Mouse (Mus musculus) c-Kit-positive CD71-positive TER-119-positive erythroid progenitor cells, embryonic 14.5 days (primary cell): Measurements from ENCODE around the gene Kcnip1.
A peak's percentile ranks its signal among the peaks of the same experiment; 100 is the strongest.

ENCODE experiments used
- DNase-seq: peaks from one replicate; pipeline ENCODE4 v3.0.0-alpha.2; 2013; ENCODE audit warnings: low spot score

The Kcnip1 gene

DNA sequence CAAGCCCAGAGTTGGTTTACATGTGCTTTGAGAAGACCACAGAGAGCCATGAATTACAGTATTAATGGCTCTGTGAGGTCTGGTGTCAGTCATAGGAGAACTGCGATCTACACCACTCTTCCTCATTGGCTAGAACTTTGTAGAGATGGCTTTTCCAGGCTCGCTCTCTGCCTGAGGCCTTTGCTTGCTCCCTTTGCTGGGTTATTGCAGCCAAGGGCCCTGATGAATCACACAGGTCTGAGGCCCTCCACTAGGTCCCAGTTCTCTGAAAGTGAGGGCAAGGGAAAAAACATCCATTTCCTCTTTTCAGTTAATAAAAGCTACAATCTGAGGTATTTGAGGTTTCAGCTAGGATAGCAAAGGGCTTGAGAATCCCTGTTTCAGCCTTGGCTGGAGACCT, 329.4 kb downstream of the Kcnip1 start:
- no peak for DNase-seq

DNA sequence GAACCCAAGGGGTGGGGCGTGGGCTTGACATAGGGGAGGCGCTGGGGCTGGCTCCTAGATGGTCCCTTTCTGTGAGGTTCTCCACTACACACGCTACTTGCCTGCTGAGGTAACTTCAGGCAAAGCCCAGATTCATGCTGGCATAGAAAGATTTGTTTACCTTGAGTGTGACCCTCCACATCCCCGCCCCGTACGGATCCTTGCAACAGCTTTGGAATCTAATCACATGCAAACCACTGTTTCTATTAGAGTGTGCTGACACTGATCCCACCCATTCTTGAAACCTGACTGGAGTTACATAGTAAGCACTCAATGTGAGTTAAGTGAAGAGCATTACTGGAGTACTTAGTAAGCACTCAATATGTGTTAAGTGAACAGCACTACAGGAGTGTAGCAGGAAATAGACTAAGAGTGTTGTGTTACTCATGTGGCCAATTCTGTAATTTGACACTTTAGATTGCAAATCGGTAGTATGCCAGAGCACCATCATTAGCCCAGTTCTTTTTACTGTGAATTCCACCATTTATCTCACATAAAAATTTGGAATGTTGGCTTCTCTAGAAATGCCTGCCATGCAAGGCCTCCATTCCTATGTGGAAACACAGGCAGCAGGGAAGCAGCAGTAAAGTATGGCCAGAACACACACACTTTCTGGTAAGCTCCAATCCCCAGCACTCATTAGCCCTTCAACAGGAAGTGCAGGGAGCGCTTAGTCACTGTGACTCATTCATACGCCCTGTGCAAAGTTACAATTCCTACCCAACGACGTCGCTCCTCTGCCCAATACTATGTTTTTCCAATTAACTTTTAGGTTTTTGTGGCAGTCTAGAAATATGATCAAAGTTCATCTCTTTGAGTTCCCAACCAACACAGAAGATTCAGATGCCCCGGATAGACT, 332.7 kb downstream of the Kcnip1 start:
- no peak for DNase-seq

DNA sequence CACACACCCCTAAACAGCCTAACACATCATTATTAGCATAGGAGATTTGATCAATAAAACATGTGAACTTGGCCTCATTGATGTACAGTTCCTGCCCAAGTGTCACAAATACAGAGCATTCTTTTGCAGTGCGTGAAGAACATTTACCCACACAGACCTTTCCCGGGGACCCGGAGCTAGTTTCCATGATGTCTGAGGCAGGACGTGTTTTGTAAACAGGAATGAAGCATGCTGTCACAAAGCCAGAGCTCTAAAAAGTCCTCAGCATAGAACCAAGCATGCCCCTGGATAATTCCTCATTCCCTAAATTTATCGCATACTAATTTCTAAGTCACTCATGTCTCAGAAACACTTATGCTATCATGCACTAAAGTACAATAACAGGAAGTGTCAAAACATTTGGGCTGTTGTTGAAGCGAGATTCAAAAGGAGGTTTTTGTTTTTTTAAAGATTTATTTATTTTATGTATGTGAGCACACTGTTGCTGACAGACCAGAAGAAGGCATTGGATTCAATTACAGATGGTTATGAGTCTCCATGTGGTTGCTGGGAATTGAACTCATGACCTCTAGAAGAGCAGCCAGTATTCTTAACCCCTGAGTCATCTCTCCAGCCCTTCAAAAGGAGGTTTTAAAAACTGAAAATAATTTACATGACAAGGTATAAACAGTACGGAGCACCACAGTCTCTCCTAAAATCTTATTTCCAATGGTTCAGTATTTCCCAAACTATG, 336.9 kb downstream of the Kcnip1 start:
- DNase-seq, result no peak

DNA sequence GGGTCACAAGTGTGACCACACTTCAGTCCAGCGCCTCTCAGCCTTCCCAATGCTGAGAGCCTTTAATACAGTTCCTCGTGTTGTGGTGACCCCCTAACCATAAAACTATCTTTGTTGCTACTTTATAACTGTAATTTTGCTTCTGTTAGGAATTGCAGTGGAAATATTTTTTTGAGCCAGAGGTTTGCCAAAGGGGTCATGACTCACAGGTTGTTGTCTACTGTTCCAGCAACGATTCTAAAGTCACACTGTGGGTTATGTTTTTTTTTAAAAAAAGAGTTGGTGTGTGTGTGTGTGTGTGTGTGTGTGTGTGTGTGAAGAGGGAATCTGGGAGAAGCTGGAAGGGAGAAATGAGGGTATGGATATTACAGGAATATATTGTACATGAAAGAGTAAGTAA, 337.7 kb downstream of the Kcnip1 start:
- DNase-seq, result no peak

DNA sequence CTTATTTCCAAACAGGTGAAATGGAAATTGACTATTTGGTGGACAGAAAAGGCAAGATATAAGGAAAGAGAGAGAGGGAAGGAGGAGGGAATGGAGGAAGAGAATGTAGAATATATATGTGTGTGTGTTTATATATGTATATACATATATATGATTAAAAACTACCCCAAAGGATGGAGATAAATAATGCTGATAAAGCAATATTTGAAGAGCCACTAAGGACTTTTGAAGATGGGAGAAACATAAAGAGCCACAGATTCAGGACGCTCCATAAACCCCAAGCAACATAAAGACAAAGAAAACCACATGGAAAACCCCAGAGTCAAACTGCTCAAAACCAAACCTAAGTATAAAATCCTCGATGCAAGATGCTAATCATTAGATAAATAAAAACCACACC, 338.5 kb downstream of the Kcnip1 start:
- no peak for DNase-seq

DNA sequence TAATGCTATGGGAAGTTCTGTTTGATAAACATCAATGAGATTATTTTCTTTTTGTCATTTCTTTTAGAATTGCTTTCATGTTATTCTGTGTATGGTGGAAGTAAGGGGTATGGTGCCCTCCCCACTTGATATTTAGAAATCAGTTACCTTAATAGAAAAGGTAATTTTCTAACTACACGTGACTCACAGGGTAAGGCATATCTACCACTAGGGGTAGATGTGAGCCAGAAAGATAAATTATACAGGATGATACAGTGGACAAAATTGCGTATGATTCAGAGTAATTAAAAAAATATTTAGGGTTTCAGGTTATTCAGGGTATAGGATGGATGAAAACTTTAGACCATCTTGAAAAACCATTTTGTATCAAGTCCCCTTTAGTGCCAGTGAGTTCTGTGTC, 343.6 kb downstream of the Kcnip1 start:
- DNase-seq, result no peak

DNA sequence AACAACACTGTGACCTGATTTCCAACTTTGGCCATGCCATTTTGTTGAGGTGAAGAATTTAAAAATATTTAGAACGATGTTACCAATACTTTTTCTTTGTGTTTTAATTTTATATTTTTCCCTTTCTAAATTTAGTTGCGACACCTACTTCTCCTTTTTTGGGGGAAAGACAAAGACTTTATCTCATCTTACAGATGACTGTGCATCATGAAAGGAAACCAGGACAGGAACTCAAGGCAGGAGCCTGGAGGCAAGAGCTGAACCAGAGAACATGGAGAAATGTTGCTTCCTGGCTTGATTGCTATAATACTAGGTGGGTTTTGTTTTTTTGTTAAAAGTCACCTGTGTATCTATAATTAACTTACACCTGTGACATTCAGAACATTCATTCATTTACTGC, 355.8 kb downstream of the Kcnip1 start:
- DNase-seq, result no peak

DNA sequence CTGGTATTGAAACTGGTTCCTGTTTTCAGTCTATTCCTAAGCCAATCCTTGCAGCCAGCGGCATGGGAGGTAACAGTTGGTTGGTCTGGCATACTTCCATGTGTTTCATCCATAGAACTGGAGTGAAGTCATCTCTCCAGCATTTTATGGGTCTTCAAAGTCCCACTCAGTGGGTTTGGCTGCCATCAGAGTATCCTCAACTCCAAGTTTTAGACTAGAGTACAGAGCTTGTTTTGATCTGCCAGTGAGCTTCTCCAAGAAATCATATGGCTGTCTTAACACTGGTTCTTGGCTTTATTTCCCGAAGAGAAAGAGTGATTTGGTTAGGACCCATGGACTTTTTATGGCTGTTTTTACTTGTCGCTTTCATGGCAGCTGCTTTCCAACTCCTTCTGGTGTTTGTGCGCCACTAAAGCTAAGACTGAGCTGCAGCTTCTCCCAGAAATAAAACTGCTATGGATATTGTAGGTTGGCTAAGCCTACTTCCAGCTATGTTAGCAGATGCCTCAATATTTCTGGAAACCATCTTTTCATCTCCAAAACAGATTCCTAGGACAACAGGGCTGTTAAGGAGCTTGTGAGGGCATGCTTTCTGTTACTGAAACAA, 365.7 kb downstream of the Kcnip1 start:
- DNase-seq, result no peak

DNA sequence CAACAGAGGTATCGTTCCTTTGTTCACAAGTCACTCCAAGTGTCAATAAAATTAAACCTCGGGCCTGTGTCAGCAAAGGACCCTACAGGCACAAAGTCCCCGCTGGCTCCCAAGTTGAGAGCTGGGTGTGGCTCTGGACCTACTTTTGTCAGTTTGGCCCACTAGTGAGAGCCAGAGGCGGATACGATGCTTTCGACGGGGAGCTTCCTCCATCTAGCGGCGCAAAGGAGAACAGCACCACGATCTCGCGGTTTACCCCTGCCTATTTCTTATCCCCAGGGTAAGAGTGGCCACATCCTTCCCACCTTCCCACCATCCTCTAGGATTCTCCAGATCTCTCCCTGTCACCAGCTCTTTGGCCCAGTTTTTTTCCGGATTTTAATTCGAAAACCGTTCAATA, 378.7 kb downstream of the Kcnip1 start:
- peak; percentile 20 for DNase-seq

DNA sequence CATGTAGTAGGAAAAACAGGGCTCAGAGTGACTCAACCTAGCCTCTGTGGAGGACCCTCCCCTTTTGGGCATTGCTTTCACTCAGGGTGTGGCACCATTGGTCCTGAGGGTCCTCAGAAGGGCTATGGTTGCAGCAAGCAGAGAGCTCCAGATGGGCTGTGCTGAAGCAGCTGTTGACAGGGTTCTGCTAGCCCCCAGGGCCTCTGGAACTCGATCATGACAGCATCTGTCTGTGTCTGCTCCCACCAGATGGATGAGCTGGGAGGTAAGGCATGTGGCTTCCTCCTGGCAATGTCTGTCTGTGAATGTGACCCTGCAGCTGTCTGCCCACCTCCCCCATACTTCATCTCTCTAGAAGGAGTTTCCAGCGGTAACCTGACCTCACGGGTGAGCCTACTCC, 385.2 kb downstream of the Kcnip1 start:
- DNase-seq, result no peak

DNA sequence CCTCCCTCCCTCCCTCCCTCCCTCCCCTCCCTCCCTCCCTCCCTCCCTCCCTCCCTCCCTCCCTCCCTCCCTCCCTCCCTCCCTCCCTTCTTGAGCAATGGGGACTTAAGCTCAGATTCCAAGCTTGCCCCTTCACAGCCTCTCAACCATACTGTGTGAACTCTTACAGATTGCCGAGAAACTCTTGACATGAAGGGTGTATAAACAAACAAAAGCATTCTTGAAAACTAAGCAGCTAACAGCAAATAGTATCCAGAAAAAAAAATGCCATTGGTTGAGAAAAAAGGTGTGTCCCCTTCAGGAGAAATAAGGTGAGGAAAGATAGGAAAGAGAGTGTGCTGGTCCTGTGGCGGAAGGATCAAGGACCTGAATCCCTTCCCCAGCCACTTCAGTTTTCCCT, 389.8 kb downstream of the Kcnip1 start:
- no peak for DNase-seq

DNA sequence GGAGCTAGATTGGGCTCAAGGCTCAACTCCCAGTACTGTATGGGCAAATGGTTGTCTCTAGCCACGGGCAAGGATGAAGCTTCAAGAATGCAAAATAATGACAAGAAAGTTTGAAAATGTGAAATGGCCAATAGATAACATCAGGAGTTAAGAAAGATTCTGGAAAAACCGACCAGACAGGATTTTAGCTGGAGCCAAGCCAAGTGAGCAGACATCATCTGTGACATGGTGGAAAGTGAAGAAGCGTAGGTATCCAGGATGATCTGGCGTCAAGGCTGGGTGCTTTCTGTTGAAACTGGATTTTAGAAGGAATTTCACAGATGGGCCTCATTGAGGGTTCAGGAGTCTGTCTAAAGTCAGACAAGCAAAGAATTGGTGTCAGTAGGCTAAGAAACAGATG, 394.0 kb downstream of the Kcnip1 start, which contains the start of gene D130052B06Rik:
D130052B06Rik (plus strand) TSS at position 317 of the 400 bp plus-strand sequence.
- DNase-seq, result no peak

DNA sequence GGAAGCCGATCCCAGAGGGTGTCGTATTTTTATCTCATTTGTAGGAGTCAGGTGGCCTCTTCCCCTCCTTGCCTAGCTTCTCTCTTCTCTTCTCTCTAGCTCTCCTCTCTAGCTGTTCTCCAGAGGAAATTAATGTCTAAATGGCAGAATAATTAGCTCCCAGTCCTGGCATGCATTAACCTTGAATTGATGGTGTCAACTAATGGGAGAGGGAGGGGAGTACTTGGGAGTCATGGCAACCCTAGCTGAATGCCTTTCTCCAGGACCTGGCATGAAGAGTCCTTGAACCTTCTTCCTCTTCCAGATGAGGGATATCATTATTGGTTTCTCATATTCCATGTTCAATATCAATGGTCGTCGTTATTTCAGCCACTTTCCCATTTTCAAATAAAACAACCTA, 396.3 kb downstream of the Kcnip1 start:
- DNase-seq, result no peak

DNA sequence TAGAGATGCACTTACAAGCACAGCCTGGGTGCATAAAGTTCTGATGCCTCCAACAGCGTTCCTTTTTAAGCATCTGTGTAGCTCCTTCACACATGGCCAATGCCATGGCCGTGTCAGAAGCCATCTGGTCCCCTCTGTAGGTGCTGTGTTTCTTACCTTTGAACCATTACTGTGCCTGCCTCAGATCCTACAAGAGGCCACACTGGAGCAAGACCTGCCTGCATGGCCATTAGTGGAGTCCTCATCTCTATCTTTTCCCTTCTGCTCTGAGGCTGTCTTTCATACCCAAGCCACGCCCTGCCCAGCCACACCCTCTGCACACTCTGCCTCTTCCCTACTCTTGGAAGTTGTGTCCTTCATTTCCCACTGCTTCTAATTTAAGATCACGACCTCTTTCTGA, 400.1 kb downstream of the Kcnip1 start:
- DNase-seq, result no peak

DNA sequence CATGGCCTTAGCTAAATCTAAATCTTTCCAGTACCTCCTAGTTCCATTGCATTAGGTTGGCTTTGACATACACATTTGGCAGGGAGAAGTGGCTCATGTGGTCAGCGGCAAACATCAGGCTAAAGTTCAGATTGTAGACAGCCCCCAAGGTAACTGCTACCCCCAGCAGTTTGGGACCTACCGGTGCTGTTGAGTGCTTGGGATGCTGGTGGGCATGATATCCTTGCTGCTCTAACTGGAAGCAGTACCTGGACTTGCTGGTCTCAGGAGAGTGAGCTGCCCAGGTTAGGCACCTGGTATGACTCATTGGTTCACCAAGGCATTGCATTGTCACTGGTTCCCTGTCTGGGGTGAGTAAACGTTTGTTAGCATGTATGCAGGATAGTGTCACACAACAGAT, 402.2 kb downstream of the Kcnip1 start:
- DNase-seq, result no peak

DNA sequence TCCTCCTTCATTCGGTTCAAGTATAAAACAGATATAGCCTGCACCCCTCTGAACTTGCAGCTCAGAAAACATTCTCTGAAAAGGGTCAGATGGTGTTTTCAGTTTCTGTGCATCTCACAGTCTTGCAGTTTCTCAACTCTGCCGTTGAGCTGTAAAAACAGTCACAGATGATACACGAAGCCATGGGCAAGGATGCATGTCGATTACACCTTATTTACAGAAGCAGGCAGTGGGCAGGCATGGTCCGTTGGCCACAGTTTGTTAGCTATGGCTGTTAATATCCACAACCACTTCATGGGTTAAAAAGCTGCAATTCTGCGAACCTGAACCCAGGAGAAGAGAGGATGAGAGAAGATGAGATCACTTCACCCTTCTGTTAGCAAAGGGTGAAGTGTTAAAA, 406.3 kb downstream of the Kcnip1 start:
- no peak for DNase-seq

DNA sequence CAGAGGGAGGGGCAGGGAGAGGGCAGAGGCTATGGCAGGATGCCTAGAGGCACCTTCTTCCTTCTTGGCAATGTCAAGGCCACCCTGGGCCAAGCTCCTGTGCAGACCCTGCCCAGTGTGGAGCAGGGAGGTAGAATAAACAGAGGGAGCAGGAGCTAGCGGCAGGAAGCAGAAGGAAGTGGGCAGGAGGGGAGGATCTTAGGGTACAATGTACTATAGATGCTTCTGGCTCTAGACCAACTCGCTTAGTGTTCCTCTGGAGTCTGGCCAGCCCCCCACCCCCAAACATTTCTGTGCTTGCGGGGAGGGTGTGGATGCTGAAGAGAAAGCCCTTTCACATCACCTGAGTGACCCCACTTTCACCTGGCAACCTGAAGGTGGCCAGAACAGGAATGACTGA, 413.3 kb downstream of the Kcnip1 start:
- DNase-seq, result no peak
